Mouse (Mus musculus) lung, embryonic 16.5 days (tissue): ENCODE results near the gene Ehd1. TPM values are rescaled to one million over a fixed set of nuclear protein-coding genes. Genes with fewer than 3 reads are reported as not detected.

ENCODE experiments used
- ATAC-seq: fragments of 200-750 bp; cut with Nextera tagmentation; 2 replicates; pipeline ENCODE4 v1.8.0; 2017; ENCODE audit warnings: low read depth, mild to moderate bottlenecking, moderate library complexity
- H3K27ac ChIP-seq: fragments of 300-500 bp; sonication (generic); 2 replicates; pipeline ENCODE4 v1.5.1; 2014; ENCODE audit warnings: mild to moderate bottlenecking, control low read depth, low read length
- H3K27me3 ChIP-seq: fragments of 300-500 bp; sonication (generic); 2 replicates; pipeline ENCODE4 v1.6.1; 2014; ENCODE audit warnings: low read depth, low read length, mixed read lengths; ENCODE audit not compliant: control insufficient read depth, insufficient read depth
- H3K36me3 ChIP-seq: fragments of 300-500 bp; sonication (generic); 2 replicates; pipeline ENCODE4 v1.6.1; 2014; ENCODE audit warnings: low read length; ENCODE audit not compliant: control insufficient read depth, insufficient read depth
- H3K4me1 ChIP-seq: fragments of 300-500 bp; sonication (generic); replicated peaks from 2 replicates; pipeline ENCODE4 v1.6.1; 2014; ENCODE audit warnings: low read length, mixed read lengths; ENCODE audit not compliant: control insufficient read depth, insufficient read depth
- H3K4me2 ChIP-seq: fragments of 300-500 bp; sonication (generic); 2 replicates; pipeline ENCODE4 v1.6.1; 2014; ENCODE audit warnings: low read depth, low read length, control low read depth
- H3K4me3 ChIP-seq: fragments of 300-500 bp; sonication (generic); 2 replicates; pipeline ENCODE4 v1.5.1; 2014; ENCODE audit warnings: mild to moderate bottlenecking, low read length, control low read depth
- H3K9ac ChIP-seq: fragments of 300-500 bp; sonication (generic); 2 replicates; pipeline ENCODE4 v1.6.1; 2014; ENCODE audit warnings: low read length, control low read depth
- H3K9me3 ChIP-seq: fragments of 300-500 bp; sonication (generic); 2 replicates; pipeline ENCODE4 v1.6.1; 2016; ENCODE audit warnings: low read length; ENCODE audit not compliant: control insufficient read depth
- WGBS: fragments of 180-500 bp; shearing (Covaris S2); extraction: QIAGEN DNeasy Blood & Tissue Kit; methylation state at CpG from one replicate; pipeline ENCODE4 v1.1.7; 2014; 5-methylcytosine and 5-hydroxymethylcytosine counted together
- polyA plus RNA-seq: library from polyadenylated mRNA; unstranded; fragments of >200 nt; fragmentation: Nextera tagmentation; extraction: Ambion mirVana; gene quantifications from 2 replicates; pipeline ENCODE4 v1.2.1, GENCODE M21; 2015

The Ehd1 gene
- polyA plus RNA-seq, 1 experiment from 2014 or later = 77.9 TPM

DNA sequence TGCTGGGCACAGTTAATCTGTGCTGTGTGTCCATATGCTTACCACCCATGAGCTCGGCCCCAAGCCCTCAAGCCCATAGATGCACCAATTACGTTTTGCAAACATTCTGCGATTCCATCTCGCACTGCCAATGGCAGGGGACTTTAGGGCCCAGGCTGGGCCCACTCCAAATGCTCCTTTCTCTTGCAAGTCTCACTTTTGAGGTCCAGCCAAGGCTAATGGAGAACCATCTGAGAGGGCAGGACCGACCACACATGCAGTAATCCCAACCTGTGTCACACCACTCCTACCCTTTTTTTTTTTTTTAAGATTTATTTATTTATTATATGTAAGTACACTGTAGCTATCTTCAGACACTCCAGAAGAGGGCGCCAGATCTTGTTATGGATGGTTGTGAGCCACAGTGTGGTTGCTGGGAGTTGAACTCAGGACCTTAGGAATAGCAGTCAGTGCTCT lies 10.8 kb upstream of the Ehd1 start:
- no peaks in the 10 kb centered on the region; the same call in 1 of the 2 replicates for H3K9me3 ChIP-seq
- no peaks in the 10 kb centered on the region for H3K27me3 ChIP-seq
- ATAC-seq = no peak
- H3K4me2 ChIP-seq = no peak overlapping the region
- 59% methylated on average over 6 of the region's 6 CpGs for WGBS
- H3K27ac ChIP-seq = no peak overlapping the region
- peaks cover 6% of the 10 kb centered on the region for H3K4me1 ChIP-seq
- H3K36me3 ChIP-seq = peaks cover 10% of the 10 kb centered on the region
- no peak overlapping the region for H3K4me3 ChIP-seq
- H3K9ac ChIP-seq = no peak overlapping the region

DNA sequence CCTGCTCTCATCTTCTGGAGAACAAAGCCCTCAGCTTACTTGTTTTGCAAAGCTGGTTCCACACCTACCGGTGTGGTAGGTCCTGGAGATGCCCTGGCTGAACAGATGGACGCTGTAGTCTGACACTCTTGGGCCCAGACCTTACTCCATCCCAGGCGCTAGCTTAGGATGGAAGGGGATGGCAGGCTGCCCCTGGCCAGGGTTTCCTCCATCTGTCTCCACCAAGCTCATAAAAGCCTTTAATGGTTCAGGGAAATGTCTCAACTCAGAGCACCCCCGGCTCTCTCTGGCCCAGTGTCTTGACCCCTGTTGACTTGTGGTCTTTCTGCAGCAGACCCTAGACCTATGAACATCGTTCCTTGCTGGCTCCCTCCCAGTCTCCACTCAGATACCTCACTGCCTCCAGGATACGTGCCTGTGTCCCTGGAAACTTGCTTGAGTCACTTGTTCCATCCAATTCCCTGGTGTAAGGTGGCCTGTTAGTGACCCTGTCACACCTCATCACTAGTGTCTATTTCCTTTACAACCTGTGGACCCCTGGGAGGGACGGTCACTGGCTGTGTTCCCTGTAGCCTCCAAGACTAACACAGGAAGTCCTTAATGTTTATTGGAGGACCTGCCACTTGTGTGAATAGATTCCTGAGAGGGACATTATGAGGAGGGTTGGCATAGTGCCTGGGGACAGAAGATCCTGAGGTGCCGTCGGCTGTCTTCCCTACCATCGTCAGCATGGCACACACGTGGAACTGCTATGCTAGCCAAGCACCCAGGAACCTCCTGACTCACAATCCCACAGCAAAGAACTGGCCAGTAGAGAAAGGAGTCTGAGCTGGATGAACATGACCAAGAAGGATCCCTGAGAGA lies 9.0 kb upstream of the Ehd1 start:
- WGBS = 45% methylated on average over 11 of the region's 11 CpGs
- Histone ChIP-seq H3K27me3 (no peaks in the 10 kb centered on the region), H3K9ac (no peak overlapping the region; the same call in 1 of the 2 replicates), H3K9me3 (no peaks in the 10 kb centered on the region), H3K27ac (no peak overlapping the region), H3K4me2 (no peak overlapping the region), H3K4me3 (no peak overlapping the region), H3K36me3 (no peaks in the 10 kb centered on the region), H3K4me1 (peaks cover 6% of the 10 kb centered on the region)
- peak; percentile 15; the same call in 1 of the 2 replicates for ATAC-seq

DNA sequence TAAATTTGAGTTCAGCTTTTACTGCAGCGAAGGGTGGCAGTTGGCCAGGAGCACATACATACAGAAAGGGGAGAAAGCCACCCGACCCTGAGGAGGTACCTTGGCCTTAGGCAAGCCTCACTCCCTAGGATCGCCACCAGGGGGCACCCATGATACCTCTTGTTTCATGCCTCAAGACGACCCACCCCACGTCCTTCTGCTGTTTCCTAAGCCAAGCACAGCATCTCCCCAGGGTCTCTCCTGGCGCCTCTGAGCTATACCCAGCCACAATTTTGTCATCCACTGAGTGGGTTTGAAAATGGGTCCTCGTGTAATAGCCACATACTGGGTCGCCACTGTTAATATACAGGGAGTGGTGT lies 8.4 kb upstream of the Ehd1 start:
- Histone ChIP-seq H3K27me3 (no peaks in the 10 kb centered on the region), H3K4me3 (no peak overlapping the region), H3K9ac (no peak overlapping the region), H3K9me3 (no peaks in the 10 kb centered on the region), H3K27ac (no peak overlapping the region), H3K4me1 (peaks cover 6% of the 10 kb centered on the region), H3K4me2 (no peak overlapping the region), H3K36me3 (no peaks in the 10 kb centered on the region)
- 13% methylated on average over 8 of the region's 8 CpGs for WGBS
- ATAC-seq = peak; percentile 80

DNA sequence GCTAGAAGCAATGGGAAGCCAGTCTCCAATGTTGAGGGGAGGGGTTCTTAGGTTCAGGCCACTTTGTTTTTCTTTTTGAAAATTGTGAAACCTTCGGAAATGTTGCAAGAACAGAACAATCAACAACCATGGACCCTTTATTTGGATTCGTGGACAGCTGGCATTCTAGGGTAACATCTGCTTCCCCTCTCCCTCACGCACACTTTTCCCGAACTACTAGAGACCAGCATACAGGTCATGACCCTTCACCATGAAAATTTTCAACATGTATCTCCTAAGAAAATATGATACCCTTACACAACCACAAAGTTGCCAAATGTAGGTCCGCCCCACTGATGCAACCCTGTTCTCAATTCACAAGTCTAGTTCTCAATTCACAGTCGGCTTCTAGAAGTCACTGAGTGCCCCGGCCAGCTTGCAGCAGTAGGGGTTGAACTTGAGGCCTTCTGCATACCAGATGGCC lies 7.8 kb upstream of the Ehd1 start:
- Histone ChIP-seq H3K36me3 (no peaks in the 10 kb centered on the region), H3K4me3 (no peak overlapping the region), H3K9ac (no peak overlapping the region), H3K4me2 (no peak overlapping the region), H3K27ac (no peak overlapping the region), H3K9me3 (no peaks in the 10 kb centered on the region), H3K27me3 (no peaks in the 10 kb centered on the region), H3K4me1 (peaks cover 6% of the 10 kb centered on the region)
- peak; percentile 30; the same call in 1 of the 2 replicates for ATAC-seq
- 72% methylated on average over 7 of the region's 7 CpGs for WGBS

DNA sequence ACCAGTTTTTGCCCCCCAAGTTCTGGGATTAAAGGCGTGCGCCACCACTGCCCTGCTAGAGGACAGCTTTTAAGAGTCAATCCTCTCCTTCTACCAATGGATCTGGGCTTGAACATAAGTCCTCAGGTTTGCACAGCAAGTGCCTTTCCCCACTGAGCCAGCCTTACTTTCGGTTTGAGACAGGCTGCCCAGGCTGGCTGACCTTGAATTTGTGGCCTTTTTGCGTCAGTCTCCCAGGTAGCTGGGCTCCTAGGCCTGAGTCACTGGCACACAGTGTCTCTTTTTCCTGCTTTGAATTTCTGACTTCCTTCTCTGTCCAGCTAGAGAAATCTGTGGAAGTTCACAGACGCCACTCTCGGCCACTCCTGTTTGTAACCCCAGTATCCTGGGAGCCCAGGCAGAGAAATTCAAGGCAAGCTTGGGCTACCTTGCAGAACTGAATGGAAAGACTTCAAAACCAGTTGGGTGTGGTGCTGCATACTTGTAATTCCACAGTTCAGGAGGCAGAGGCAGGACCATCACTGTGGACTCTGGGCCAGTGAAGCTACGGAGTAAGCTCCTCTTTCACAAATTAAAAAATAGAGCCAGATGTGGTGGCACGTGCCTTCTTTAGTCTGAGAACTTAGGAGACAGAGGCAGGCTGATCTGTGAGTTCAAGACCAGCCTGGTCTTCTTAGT lies 6.6 kb upstream of the Ehd1 start:
- Histone ChIP-seq H3K4me2 (no peak overlapping the region), H3K9me3 (no peaks in the 10 kb centered on the region), H3K27me3 (no peaks in the 10 kb centered on the region), H3K4me1 (peaks cover 6% of the 10 kb centered on the region), H3K9ac (no peak overlapping the region), H3K4me3 (no peak overlapping the region), H3K36me3 (no peaks in the 10 kb centered on the region), H3K27ac (no peak overlapping the region)
- 88% methylated on average over 8 of the region's 8 CpGs for WGBS
- no peak for ATAC-seq

DNA sequence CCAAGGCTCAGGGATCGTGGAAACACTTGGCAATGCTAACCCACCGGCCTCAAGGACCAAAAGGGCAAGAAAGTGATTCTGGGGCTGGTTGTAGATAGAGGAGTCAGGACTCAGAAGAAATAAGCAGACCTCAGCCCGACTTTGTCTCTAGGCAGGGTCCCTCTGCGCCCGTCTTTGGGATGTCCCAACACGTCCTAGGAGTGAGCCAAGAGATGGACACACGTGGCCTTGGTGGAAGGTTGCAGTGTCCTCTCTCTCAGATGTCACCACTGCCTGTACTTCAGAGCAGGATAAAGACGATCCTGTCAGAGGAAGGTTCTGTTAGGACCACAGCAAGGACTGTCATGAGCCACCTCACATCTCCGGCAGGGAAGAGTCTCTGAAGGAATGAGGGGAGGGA lies 5.9 kb upstream of the Ehd1 start:
- H3K27me3 ChIP-seq = no peaks in the 10 kb centered on the region
- no peak overlapping the region for H3K4me3 ChIP-seq
- H3K9me3 ChIP-seq = no peaks in the 10 kb centered on the region
- no peak overlapping the region for H3K27ac ChIP-seq
- 50% methylated on average over 9 of the region's 9 CpGs for WGBS
- no peak for ATAC-seq
- H3K9ac ChIP-seq = no peak overlapping the region
- no peaks in the 10 kb centered on the region for H3K36me3 ChIP-seq
- H3K4me1 ChIP-seq = peaks cover 10% of the 10 kb centered on the region
- H3K4me2 ChIP-seq = no peak overlapping the region

DNA sequence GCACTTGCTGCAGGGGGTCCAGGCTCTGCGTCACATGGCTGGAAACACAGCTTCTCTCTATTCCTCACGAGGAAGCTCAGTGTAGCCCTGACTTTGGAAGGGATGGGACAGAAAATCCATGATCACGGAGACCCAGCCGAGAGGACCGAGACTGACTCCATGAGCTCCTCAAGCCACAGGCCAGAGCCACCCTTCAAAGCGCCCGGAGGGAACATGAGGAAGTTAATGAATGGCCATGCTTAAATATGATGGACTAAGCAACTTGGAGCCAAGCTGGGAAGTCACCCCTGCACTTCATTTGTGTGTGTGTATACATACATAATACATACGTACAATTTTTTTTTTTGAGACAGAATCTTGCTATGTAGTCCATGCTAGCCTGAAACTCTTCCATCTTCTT lies 5.3 kb upstream of the Ehd1 start:
- H3K36me3 ChIP-seq = no peaks in the 10 kb centered on the region
- H3K9ac ChIP-seq = no peak overlapping the region
- no peak overlapping the region for H3K4me2 ChIP-seq
- no peak overlapping the region for H3K4me3 ChIP-seq
- 36% methylated on average over 8 of the region's 8 CpGs for WGBS
- H3K27me3 ChIP-seq = no peaks in the 10 kb centered on the region
- no peak for ATAC-seq
- peaks cover 12% of the 10 kb centered on the region for H3K4me1 ChIP-seq
- H3K9me3 ChIP-seq = no peaks in the 10 kb centered on the region
- no peak overlapping the region for H3K27ac ChIP-seq

DNA sequence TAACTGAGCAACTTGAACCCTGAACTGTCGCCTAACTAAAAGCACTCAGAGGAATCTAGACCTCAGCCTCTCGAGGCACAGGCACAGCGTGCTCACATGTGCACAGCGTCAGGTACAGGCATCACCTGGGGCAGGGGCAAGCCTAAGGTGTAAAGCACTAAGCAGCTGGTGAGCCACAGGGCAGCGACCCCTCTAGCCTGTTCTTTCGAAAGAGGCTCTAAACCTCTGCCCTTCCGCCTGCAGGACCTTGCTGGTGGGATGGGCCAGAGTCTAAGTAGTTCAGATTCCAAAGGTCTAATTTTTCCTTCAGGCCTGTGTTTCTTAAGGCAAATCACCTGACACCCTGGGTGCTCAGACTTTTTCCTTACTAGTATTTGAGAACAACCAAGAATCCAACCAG lies 4.5 kb upstream of the Ehd1 start:
- no peak for ATAC-seq
- H3K27me3 ChIP-seq = no peaks in the 10 kb centered on the region
- H3K4me1 ChIP-seq = peaks cover 12% of the 10 kb centered on the region
- H3K9me3 ChIP-seq = no peaks in the 10 kb centered on the region
- no peak overlapping the region for H3K4me3 ChIP-seq
- H3K4me2 ChIP-seq = no peak overlapping the region
- WGBS = 49% methylated on average over 7 of the region's 7 CpGs
- H3K36me3 ChIP-seq = no peaks in the 10 kb centered on the region
- H3K27ac ChIP-seq = no peak overlapping the region
- H3K9ac ChIP-seq = no peak overlapping the region

DNA sequence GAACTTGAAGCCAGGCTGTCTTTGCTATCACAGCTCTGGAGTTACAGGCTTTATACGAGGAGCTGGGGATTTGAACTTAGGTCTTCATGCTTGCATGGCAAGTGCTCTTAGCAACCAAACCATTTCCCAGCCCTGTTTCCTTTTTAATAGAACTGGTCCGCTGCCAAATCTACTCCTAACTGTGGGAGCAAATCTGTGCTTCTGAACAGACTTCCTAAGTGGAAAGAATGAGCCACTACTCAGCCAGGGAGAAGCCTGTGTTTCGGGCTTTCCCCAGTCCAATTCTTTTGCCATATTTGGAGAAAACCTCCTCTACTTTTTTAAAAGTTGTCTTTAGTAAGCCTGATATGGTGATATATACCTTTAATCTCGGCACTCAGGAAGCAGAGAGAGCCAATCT lies 3.8 kb upstream of the Ehd1 start:
- Histone ChIP-seq H3K4me3 (no peak overlapping the region), H3K4me2 (no peak overlapping the region), H3K27me3 (no peaks in the 10 kb centered on the region), H3K9ac (no peak overlapping the region), H3K4me1 (peaks cover 13% of the 10 kb centered on the region), H3K27ac (no peak overlapping the region), H3K36me3 (no peaks in the 10 kb centered on the region), H3K9me3 (no peaks in the 10 kb centered on the region)
- no peak for ATAC-seq
- WGBS = 62% methylated on average over 4 of the region's 4 CpGs
